Mouse (Mus musculus) brain, embryonic 14.5 days (tissue): Measurements from ENCODE around the gene Alppl2.

Experiments
- CTCF ChIP-seq: fragments of 200-500 bp; IDR thresholded peaks from 2 replicates; pipeline ENCODE4 v1.5.1; 2012; ENCODE audit warnings: inconsistent platforms, mild to moderate bottlenecking, moderate library complexity, borderline replicate concordance; ENCODE audit not compliant: insufficient read depth, insufficient read length; ENCODE audit errors: extremely low read depth
- POLR2A ChIP-seq: fragments of 200-500 bp; IDR thresholded peaks from 2 replicates; pipeline ENCODE4 v1.6.1; 2012; ENCODE audit warnings: mild to moderate bottlenecking, inconsistent platforms, borderline replicate concordance; ENCODE audit not compliant: poor library complexity, insufficient read depth, insufficient read length, severe bottlenecking; ENCODE audit errors: extremely low read depth

- TF ChIP-seq CTCF, result no peak
- TF ChIP-seq POLR2A, result no peak
Measured at GRCm38 (mm10) chr1:87050700-87051099, 39.0 kb downstream of the Alppl2 start.
